Mouse (Mus musculus): ENCODE measurements around the gene Gm42742. TPM values are rescaled to one million over a fixed set of nuclear protein-coding genes. Genes with fewer than 3 reads are reported as not detected.

The Gm42742 gene
- polyA plus RNA-seq (2014; fragmentation: Nextera tagmentation; extraction: Ambion mirVana): 36.3 and 60.2 TPM in 2 replicates

DNA sequence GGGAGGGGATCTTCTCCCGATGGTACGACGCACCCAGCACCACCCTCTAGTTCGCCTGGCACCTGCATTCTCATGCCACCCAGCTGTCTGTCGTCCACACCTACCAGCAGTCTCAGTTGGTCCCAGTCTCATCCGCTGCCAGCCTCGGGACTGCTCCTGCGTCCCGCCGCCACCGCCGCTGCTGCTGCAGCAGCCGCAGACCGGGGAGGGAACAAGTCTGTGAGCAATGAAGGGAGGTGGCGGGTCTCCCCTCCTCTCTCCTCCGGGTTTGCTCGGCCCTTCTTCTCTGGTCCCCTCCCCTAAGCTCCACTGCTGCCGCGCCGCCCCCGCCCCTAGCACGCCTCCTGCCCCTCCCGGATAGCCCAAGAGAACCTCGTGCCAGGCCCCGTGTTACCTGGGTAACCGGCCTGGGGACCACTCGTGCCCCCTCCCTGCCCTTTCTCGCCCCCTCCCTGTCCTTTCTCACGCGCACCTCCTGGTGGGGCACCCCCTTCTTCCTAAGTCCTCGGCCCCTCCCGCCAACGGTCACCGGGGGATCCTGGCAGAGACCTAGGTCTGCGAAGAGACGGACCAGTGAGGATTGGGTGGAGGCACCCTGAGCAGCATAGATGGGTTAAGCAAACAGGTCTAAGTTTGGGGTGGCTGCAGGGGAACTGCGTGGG is at the start of gene Gm42742, which contains the start of gene Prrt2:
TSS of gene Gm42742 (minus strand) at position 197 of the 662 bp plus-strand sequence.
TSS of gene Prrt2 (minus strand) at position 311 of the 662 bp plus-strand sequence.
- under 1% methylated on average over 37 of the region's 37 CpGs for WGBS
- peak; percentile 4; the same call in 1 of the 2 replicates for ATAC-seq (ENCODE audit: low read depth)
- Histone ChIP-seq H3K27ac (ENCODE audit: low read depth, low read length) (peak within 1 kb of the TSS; percentile 77), H3K36me3 (ENCODE audit: control insufficient read depth, insufficient read depth, low read length) (peaks cover 22% of the 10 kb centered on the region), H3K27me3 (ENCODE audit: control insufficient read depth, insufficient read depth, low read length) (no peaks in the 10 kb centered on the region), H3K4me2 (ENCODE audit: low read depth, low read length) (peak within 1 kb of the TSS; percentile 72), H3K9ac (replicated peaks; ENCODE audit: low read depth, low read length) (peak within 1 kb of the TSS; percentile 69), H3K9me3 (ENCODE audit: control insufficient read depth, low read length) (no peaks in the 10 kb centered on the region), H3K4me1 (ENCODE audit: control insufficient read depth, insufficient read depth, low read length) (peaks cover 61% of the 10 kb centered on the region), H3K4me3 (ENCODE audit: low read depth, low read length) (peak within 1 kb of the TSS; percentile 51)

- Histone ChIP-seq H3K27me3 (ENCODE audit: control insufficient read depth, insufficient read depth, low read length) (no peaks in the 10 kb centered on the region), H3K4me3 (ENCODE audit: low read depth, low read length) (no peak overlapping the region), H3K36me3 (ENCODE audit: control insufficient read depth, insufficient read depth, low read length) (no peaks in the 10 kb centered on the region), H3K4me1 (ENCODE audit: control insufficient read depth, insufficient read depth, low read length) (no peaks in the 10 kb centered on the region), H3K4me2 (ENCODE audit: low read depth, low read length) (no peak overlapping the region), H3K9me3 (ENCODE audit: control insufficient read depth, low read length) (no peaks in the 10 kb centered on the region), H3K27ac (ENCODE audit: low read depth, low read length) (no peak overlapping the region), H3K9ac (replicated peaks; ENCODE audit: low read depth, low read length) (no peak overlapping the region)
- no peak for ATAC-seq (ENCODE audit: low read depth)
- 79% methylated on average over 4 of the region's 4 CpGs for WGBS
These were observed 45.4 kb upstream of the Gm42742 start for GRCm38 (mm10) chr7:127066317-127066716.

GRCm38 (mm10) chr7:127065538-127065937 is 44.6 kb upstream of the Gm42742 start:
- 90% methylated on average over 6 of the region's 6 CpGs for WGBS
- Histone ChIP-seq H3K27ac (ENCODE audit: low read depth, low read length) (no peak overlapping the region), H3K27me3 (ENCODE audit: control insufficient read depth, insufficient read depth, low read length) (no peaks in the 10 kb centered on the region), H3K9ac (replicated peaks; ENCODE audit: low read depth, low read length) (no peak overlapping the region), H3K4me3 (ENCODE audit: low read depth, low read length) (no peak overlapping the region), H3K36me3 (ENCODE audit: control insufficient read depth, insufficient read depth, low read length) (no peaks in the 10 kb centered on the region), H3K9me3 (ENCODE audit: control insufficient read depth, low read length) (no peaks in the 10 kb centered on the region), H3K4me2 (ENCODE audit: low read depth, low read length) (no peak overlapping the region), H3K4me1 (ENCODE audit: control insufficient read depth, insufficient read depth, low read length) (no peaks in the 10 kb centered on the region)
- ATAC-seq (ENCODE audit: low read depth): no peak

GRCm38 (mm10) chr7:127055026-127055585 is 34.2 kb upstream of the Gm42742 start:
- no peak overlapping the region for H3K9ac ChIP-seq (replicated peaks; ENCODE audit: low read depth, low read length)
- no peaks in the 10 kb centered on the region for H3K4me1 ChIP-seq (ENCODE audit: control insufficient read depth, insufficient read depth, low read length)
- H3K4me2 ChIP-seq (ENCODE audit: low read depth, low read length): no peak overlapping the region
- no peaks in the 10 kb centered on the region for H3K36me3 ChIP-seq (ENCODE audit: control insufficient read depth, insufficient read depth, low read length)
- no peak for ATAC-seq (ENCODE audit: low read depth)
- no peak overlapping the region for H3K4me3 ChIP-seq (ENCODE audit: low read depth, low read length)
- no peaks in the 10 kb centered on the region for H3K27me3 ChIP-seq (ENCODE audit: control insufficient read depth, insufficient read depth, low read length)
- no peak overlapping the region for H3K27ac ChIP-seq (ENCODE audit: low read depth, low read length)
- H3K9me3 ChIP-seq (ENCODE audit: control insufficient read depth, low read length): no peaks in the 10 kb centered on the region
- WGBS: 76% methylated on average over 5 of the region's 5 CpGs

GRCm38 (mm10) chr7:127041851-127042672 is 21.2 kb upstream of the Gm42742 start, which contains the start of gene Kif22:
Gene Kif22 (minus strand): TSS chr7:127042471.
- under 1% methylated on average over 53 of the region's 53 CpGs for WGBS
- ATAC-seq (ENCODE audit: low read depth): peak; percentile 88
- Histone ChIP-seq H3K9me3 (ENCODE audit: control insufficient read depth, low read length) (no peaks in the 10 kb centered on the region), H3K4me2 (ENCODE audit: low read depth, low read length) (peak within 1 kb of the TSS; percentile 54), H3K27me3 (ENCODE audit: control insufficient read depth, insufficient read depth, low read length) (no peaks in the 10 kb centered on the region), H3K4me3 (ENCODE audit: low read depth, low read length) (peak within 1 kb of the TSS; percentile 45), H3K36me3 (ENCODE audit: control insufficient read depth, insufficient read depth, low read length) (no peaks in the 10 kb centered on the region), H3K9ac (replicated peaks; ENCODE audit: low read depth, low read length) (peak within 1 kb of the TSS; percentile 56), H3K4me1 (ENCODE audit: control insufficient read depth, insufficient read depth, low read length) (peaks cover 7% of the 10 kb centered on the region; the same call in 1 of the 2 replicates), H3K27ac (ENCODE audit: low read depth, low read length) (peak within 1 kb of the TSS; percentile 16; the same call in 1 of the 2 replicates)

DNA sequence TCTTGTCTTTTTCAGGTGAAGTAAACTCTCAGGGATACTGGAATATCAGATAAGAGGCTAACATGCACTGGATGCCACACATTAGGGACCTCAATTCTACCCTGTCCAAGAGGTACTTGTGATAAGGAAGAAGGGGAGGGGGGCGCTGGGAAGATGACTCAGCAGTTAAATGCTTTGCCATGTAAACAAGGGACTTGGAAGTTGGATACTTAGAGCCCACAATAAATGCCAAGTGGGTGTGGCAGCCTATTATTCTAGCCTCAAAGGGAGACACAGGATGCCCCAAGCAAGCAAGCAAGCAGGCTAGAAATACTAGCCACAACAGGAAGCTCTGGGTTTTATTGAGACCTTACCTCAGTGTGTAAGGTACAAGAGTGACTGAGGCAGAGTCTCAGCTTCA is 10.3 kb upstream of the Gm42742 start:
- 64% methylated on average over 1 of the region's 1 CpGs for WGBS
- no peak for ATAC-seq (ENCODE audit: low read depth)

GRCm38 (mm10) chr7:127030172-127030571 is 9.3 kb upstream of the Gm42742 start:
- Histone ChIP-seq H3K4me3 (ENCODE audit: low read depth, low read length) (no peak overlapping the region), H3K4me2 (ENCODE audit: low read depth, low read length) (no peak overlapping the region), H3K9ac (replicated peaks; ENCODE audit: low read depth, low read length) (no peak overlapping the region), H3K9me3 (ENCODE audit: control insufficient read depth, low read length) (no peaks in the 10 kb centered on the region), H3K36me3 (ENCODE audit: control insufficient read depth, insufficient read depth, low read length) (no peaks in the 10 kb centered on the region), H3K4me1 (ENCODE audit: control insufficient read depth, insufficient read depth, low read length) (peaks cover 9% of the 10 kb centered on the region), H3K27me3 (ENCODE audit: control insufficient read depth, insufficient read depth, low read length) (no peaks in the 10 kb centered on the region), H3K27ac (ENCODE audit: low read depth, low read length) (no peak overlapping the region)
- ATAC-seq (ENCODE audit: low read depth): no peak
- 95% methylated on average over 1 of the region's 1 CpGs for WGBS

More for the DNA sequence above, 10.3 kb upstream of the Gm42742 start:
- H3K27ac ChIP-seq (ENCODE audit: low read depth, low read length): no peak overlapping the region; the same call in 1 of the 2 replicates
- no peaks in the 10 kb centered on the region for H3K9me3 ChIP-seq (ENCODE audit: control insufficient read depth, low read length)
- H3K4me3 ChIP-seq (ENCODE audit: low read depth, low read length): no peak overlapping the region
- H3K9ac ChIP-seq (replicated peaks; ENCODE audit: low read depth, low read length): no peak overlapping the region
- H3K4me1 ChIP-seq (ENCODE audit: control insufficient read depth, insufficient read depth, low read length): peaks cover 8% of the 10 kb centered on the region
- no peaks in the 10 kb centered on the region for H3K36me3 ChIP-seq (ENCODE audit: control insufficient read depth, insufficient read depth, low read length)
- no peak overlapping the region for H3K4me2 ChIP-seq (ENCODE audit: low read depth, low read length)
- no peaks in the 10 kb centered on the region for H3K27me3 ChIP-seq (ENCODE audit: control insufficient read depth, insufficient read depth, low read length)

DNA sequence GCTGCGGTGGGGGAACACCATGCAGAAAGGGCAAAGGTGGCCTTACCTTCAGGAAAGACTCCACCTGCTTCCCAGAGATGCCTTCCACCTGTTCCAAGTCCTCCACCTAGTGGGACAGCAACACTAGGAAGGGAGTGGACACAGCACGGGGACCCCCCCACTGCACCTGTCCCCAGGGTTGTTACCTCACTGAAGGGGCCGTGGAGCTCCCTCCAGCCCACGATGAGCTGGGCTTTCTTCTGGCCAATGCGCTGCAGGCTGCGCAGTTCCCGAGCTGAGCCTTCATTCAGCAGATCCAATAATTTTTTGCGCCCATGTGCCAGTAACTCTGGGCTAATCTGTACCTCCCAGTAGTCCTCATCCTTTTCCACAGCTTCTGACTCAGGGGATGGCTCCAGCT is 7.0 kb upstream of the Gm42742 start:
- Histone ChIP-seq H3K4me2 (ENCODE audit: low read depth, low read length) (peak overlapping the region; percentile 81), H3K9ac (replicated peaks; ENCODE audit: low read depth, low read length) (peak overlapping the region; percentile 66), H3K9me3 (ENCODE audit: control insufficient read depth, low read length) (no peaks in the 10 kb centered on the region), H3K27me3 (ENCODE audit: control insufficient read depth, insufficient read depth, low read length) (no peaks in the 10 kb centered on the region), H3K27ac (ENCODE audit: low read depth, low read length) (peak overlapping the region; percentile 100), H3K4me1 (ENCODE audit: control insufficient read depth, insufficient read depth, low read length) (peaks cover 32% of the 10 kb centered on the region), H3K4me3 (ENCODE audit: low read depth, low read length) (peak overlapping the region; percentile 95), H3K36me3 (ENCODE audit: control insufficient read depth, insufficient read depth, low read length) (peaks cover 14% of the 10 kb centered on the region)
- ATAC-seq (ENCODE audit: low read depth): peak; percentile 26; the same call in 1 of the 2 replicates
- 56% methylated on average over 8 of the region's 8 CpGs for WGBS
